Mouse (Mus musculus) ES-E14 (cell line): ENCODE measurements at regions not wholly inside any gene's neighbourhood (a gene's known extent, or its start where the extent isn't known, plus 50 kb on each side); places are given as distances from the start of the nearest gene placed in this dataset.

Experiments
- DNase-seq: peaks from one replicate; pipeline ENCODE4 v3.0.0-alpha.2; 2013; ENCODE audit warnings: low read depth, low spot score
- H3K27ac ChIP-seq: 2 replicates; pipeline ENCODE4 v1.5.1; 2012; ENCODE audit warnings: low read depth, mild to moderate bottlenecking, low read length, moderate library complexity, mixed read lengths; ENCODE audit not compliant: poor library complexity, insufficient read depth, severe bottlenecking
- H3K36me3 ChIP-seq: 2 replicates; pipeline ENCODE4 v1.6.1; 2012; ENCODE audit warnings: mild to moderate bottlenecking, low read length, moderate library complexity, mixed read lengths; ENCODE audit not compliant: control insufficient read depth, poor library complexity, insufficient read depth, severe bottlenecking
- H3K4me1 ChIP-seq, 2 experiments: fragments of 150-350 bp in 1 of 2; sonication (generic) in 1 of 2; 2 replicates each; pipeline ENCODE4 v1.6.1; 2012; ENCODE audit warnings: low read length in 2 of 2, mild to moderate bottlenecking in 1 of 2, mixed read lengths in 1 of 2; ENCODE audit not compliant: control insufficient read depth in 2 of 2, insufficient read depth in 2 of 2, poor library complexity in 1 of 2
- H3K4me3 ChIP-seq, 2 experiments: fragments of 150-350 bp in 1 of 2; sonication (generic) in 1 of 2; 2 replicates each; pipeline ENCODE4 v1.5.1; 2012; ENCODE audit warnings: low read length in 2 of 2, low read depth in 1 of 2, mild to moderate bottlenecking in 1 of 2, mixed read lengths in 1 of 2; ENCODE audit not compliant: insufficient read depth in 1 of 2, poor library complexity in 1 of 2, severe bottlenecking in 1 of 2
- H3K9ac ChIP-seq: 2 replicates; pipeline ENCODE4 v1.6.1; 2012; ENCODE audit warnings: low read depth, mild to moderate bottlenecking, low read length, mixed read lengths; ENCODE audit not compliant: poor library complexity, insufficient read depth, severe bottlenecking
- H3K9me3 ChIP-seq: fragments of 150-350 bp; sonication (generic); 2 replicates; pipeline ENCODE4 v1.6.1; 2012; ENCODE audit warnings: low read depth, mild to moderate bottlenecking, low read length; ENCODE audit not compliant: control insufficient read depth, insufficient read depth
- CHD2 ChIP-seq: IDR thresholded peaks from 2 replicates; pipeline ENCODE4 v1.6.1; 2014; ENCODE audit warnings: mild to moderate bottlenecking, low read depth, low read length, inconsistent platforms
- HCFC1 ChIP-seq: IDR thresholded peaks from 2 replicates; pipeline ENCODE4 v1.6.1; 2012; ENCODE audit warnings: low read length, inconsistent platforms, borderline replicate concordance; ENCODE audit not compliant: insufficient read depth
- MAFK ChIP-seq: IDR thresholded peaks from 2 replicates; pipeline ENCODE4 v1.6.1; 2014; ENCODE audit warnings: mild to moderate bottlenecking, low read depth, low read length, inconsistent platforms; ENCODE audit not compliant: insufficient read depth
- ZC3H11A ChIP-seq: IDR thresholded peaks from 2 replicates; pipeline ENCODE4 v1.6.1; 2012; ENCODE audit warnings: low read depth, mild to moderate bottlenecking, inconsistent platforms, low read length, borderline replicate concordance
- ZNF384 ChIP-seq: IDR thresholded peaks from 2 replicates; pipeline ENCODE4 v1.6.1; 2012; ENCODE audit warnings: low read depth, low read length, inconsistent platforms
- in situ Hi-C, 2 experiments: fragments of 600-800 bp; cut with MboI; formaldehyde crosslinking; loops; one replicate each; pipeline ENCODE4 v1.15.1; 2025; ENCODE audit warnings: low sequenced_read_pairs in 2 of 2, inconsistent platforms in 1 of 2; ENCODE audit not compliant: unreplicated experiment in 2 of 2

DNA sequence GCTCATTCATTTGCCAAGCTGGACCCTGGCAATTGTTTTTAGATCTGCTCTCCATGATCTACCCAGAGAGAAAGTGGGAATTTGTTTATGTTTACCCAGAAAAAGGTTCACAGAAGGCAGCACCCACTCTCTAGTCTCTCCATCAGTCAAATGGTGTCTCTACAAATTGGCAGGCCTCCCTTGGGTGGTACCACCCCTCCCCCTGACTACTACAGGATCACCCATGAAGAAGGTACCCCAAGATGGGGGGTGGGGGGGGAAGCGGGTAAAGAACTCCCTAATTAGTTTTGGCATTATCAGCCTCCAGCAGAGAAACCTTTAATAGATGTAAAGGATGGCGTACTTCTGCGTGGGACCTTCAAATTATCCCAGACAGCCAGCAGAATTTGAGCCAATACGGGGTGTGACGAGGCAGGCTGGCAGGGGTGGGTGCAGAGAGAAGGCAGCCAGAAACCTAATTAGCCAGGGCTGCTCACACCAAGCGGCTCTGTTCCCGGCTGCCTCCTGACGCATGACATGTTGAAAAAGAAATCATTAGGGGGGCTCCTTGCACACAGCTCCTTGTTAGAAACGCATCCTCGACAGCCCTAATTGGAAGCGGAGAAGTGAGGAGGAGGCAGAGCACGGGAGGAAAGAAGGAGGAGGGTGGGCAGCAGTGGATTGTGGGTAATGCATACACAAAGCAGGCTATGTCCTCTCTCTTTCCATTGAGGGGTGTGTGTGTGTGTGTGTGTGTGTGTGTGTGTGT lies 220.7 kb downstream of the Suds3 start:
- in situ Hi-C loops: no loop called here
- Histone ChIP-seq H3K9me3 (no peaks in the 10 kb centered on the region), H3K9ac (no peak overlapping the region), H3K4me1 (0 out of 4 replicates have a peak, but pooled peaks cover 0 to 3% of the 10 kb centered on the region in 2 experiments), H3K36me3 (no peaks in the 10 kb centered on the region), H3K27ac (no peak overlapping the region), H3K4me3 (no peak overlapping the region)
- DNase-seq: no peak
- TF ChIP-seq ZC3H11A (no peak), HCFC1 (no peak), ZNF384 (no peak), CHD2 (no peak), MAFK (no peak)

DNA sequence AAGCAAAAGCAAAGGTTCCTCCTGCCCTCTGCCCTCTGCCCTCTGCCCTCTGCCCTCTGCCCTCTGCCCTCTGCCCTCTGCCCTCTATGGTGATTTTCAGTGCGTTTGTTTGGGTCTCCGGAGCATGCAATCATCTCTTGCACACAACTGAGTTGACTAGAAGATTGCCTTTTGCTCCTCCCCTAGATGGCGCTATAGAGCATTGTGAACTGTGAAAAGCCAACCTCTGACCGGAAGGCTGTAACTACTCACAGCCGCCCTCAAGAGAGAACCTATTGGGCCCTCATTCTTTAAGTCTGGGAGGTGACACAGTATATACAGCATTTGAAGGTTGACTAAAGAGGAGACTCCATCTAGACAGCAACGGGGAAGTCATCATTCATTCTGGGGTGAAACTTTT lies 221.3 kb downstream of the Suds3 start:
- TF ChIP-seq ZC3H11A (no peak), HCFC1 (no peak), CHD2 (no peak), MAFK (no peak), ZNF384 (no peak)
- no peaks in the 10 kb centered on the region for H3K9me3 ChIP-seq
- in situ Hi-C loops: no loop called here
- H3K27ac ChIP-seq: no peak overlapping the region
- H3K9ac ChIP-seq: no peak overlapping the region
- H3K4me3 ChIP-seq: no peak overlapping the region
- peak; percentile 34 for DNase-seq
- H3K4me1 ChIP-seq: 0 out of 4 replicates have a peak, but pooled peaks cover 0 to 3% of the 10 kb centered on the region in 2 experiments
- H3K36me3 ChIP-seq: no peaks in the 10 kb centered on the region

DNA sequence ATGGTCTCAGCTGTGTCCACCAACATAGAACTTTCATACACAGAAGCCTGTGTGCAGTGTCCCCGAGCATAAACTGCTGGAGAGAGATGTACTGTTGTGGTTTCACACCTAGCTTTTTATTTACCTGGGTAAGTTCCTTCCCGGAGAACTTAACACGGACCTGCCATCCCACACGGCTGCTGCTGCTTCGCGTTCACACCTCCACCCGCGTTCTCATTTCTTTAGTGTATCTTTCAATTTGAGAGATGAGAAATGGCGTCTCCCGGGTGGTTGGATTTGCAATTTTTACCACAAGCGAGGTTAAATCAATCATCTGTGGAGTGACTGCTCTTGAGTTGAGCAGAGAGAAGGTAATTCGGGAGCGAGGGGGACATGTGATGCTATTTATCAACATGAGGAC lies 223.0 kb downstream of the Suds3 start:
- Histone ChIP-seq H3K4me3 (peak overlapping the region in 1 of 2 experiments; percentile 50; a peak in 1 of 4 replicates), H3K9ac (no peak overlapping the region), H3K36me3 (no peaks in the 10 kb centered on the region), H3K27ac (no peak overlapping the region), H3K4me1 (0 out of 4 replicates have a peak, but pooled peaks cover 0 to 3% of the 10 kb centered on the region in 2 experiments), H3K9me3 (no peaks in the 10 kb centered on the region)
- DNase-seq: no peak
- no peak for TF ChIP-seq HCFC1
- TF ChIP-seq ZC3H11A: no peak
- TF ChIP-seq MAFK: no peak
- TF ChIP-seq CHD2: no peak
- no peak for TF ChIP-seq ZNF384
- in situ Hi-C loops: no loop called here

GRCm38 (mm10) chr5:116889224-116889623 lies 226.7 kb downstream of the Suds3 start:
- H3K9me3 ChIP-seq: 0 out of 2 replicates have a peak, but pooled peaks cover 3% of the 10 kb centered on the region
- in situ Hi-C loops: no loop called here
- no peak overlapping the region for H3K27ac ChIP-seq
- H3K36me3 ChIP-seq: no peaks in the 10 kb centered on the region
- no peak overlapping the region for H3K9ac ChIP-seq
- H3K4me1 ChIP-seq: peaks cover 0 to 9% of the 10 kb centered on the region in 2 experiments; a peak in 1 of 4 replicates
- H3K4me3 ChIP-seq: no peak overlapping the region
- DNase-seq: no peak
- no peak for TF ChIP-seq ZNF384
- no peak for TF ChIP-seq HCFC1
- TF ChIP-seq CHD2: no peak
- no peak for TF ChIP-seq MAFK
- no peak for TF ChIP-seq ZC3H11A
